Mouse (Mus musculus): ENCODE results near the gene Vip. TPM values are rescaled to one million over a fixed set of nuclear protein-coding genes. Genes with fewer than 3 reads are reported as not detected.

Gene Vip
- polyA plus RNA-seq, 1 experiment from 2014 or later: 1.1 TPM

DNA sequence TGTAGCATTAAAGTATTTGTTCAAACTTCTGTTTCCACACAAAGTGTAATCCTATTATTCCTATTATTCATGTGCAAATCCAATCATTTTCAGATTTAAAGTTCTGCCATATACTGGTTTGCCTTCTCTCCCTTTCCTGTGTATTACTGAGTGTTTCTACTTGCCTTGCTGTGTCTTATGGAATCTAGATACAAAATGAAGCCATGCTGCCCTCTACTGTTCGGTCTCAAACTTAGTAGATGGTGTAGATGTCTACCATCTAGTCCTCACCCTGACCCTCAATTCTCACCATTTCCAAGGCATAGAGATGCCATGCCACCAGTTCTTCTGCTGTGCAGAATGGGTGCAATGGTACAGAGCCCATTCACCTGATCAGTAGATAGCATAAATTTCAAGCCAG, 4.7 kb upstream of the Vip start:
- Histone ChIP-seq H3K36me3 (replicated peaks) (no peaks in the 10 kb centered on the region), H3K9me3 (no peaks in the 10 kb centered on the region), H3K4me2 (no peak overlapping the region), H3K9ac (no peak overlapping the region), H3K4me1 (no peaks in the 10 kb centered on the region), H3K27me3 (replicated peaks) (no peaks in the 10 kb centered on the region), H3K27ac (no peak overlapping the region), H3K4me3 (no peak overlapping the region)
- 39% methylated on average over 1 of the region's 1 CpGs for whole genome bisulfite sequencing
- ATAC-seq (replicated peaks): peak; percentile 82

DNA sequence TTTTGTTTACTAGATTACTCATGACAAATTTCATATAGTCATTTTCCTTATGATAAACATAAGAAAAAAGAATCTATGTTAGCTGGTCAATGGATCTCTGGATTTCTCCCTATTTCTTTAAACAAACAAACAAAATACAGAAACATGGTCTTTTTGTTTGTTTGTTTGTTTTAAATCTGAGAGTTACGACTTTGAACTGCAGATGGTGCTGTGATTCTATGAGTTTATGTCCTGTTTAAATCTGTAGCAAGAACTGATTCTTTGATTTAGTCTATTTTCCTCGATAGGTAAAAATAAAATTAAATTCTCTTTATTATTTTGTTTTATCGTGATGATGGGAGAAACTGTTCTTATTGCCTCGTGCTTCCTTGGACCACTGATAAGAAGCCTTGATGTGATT, 1.7 kb upstream of the Vip start:
- no peak overlapping the region for H3K4me2 ChIP-seq
- ATAC-seq (replicated peaks): no peak
- no peaks in the 10 kb centered on the region for H3K27me3 ChIP-seq (replicated peaks)
- H3K9ac ChIP-seq: no peak overlapping the region
- no peaks in the 10 kb centered on the region for H3K4me1 ChIP-seq
- no peaks in the 10 kb centered on the region for H3K36me3 ChIP-seq (replicated peaks)
- 85% methylated on average over 4 of the region's 4 CpGs for WGBS
- H3K9me3 ChIP-seq: no peaks in the 10 kb centered on the region
- no peak overlapping the region for H3K4me3 ChIP-seq
- no peak overlapping the region for H3K27ac ChIP-seq

DNA sequence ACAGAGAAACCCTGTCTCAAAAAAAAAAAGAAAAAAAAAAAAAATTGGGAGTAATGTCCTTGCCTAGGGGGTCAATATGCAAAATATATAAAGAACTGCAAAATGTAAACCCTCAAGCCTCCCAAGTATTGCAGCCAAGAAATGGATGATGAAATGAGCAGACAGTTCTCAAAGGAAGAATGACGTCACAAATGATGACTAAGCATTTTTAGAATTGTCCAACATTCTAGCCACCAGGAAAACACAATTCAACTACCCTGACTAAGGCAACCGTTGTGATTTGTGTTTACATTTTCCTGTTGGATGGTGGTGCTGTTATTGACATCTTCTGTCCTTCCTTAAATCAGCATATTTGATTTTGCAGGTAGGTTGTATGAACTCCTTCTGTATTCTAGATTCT, 42.3 kb downstream of the Vip start:
- Histone ChIP-seq H3K36me3 (replicated peaks) (no peaks in the 10 kb centered on the region), H3K4me1 (no peaks in the 10 kb centered on the region), H3K4me2 (no peak overlapping the region), H3K4me3 (no peak overlapping the region), H3K27ac (no peak overlapping the region), H3K9me3 (no peaks in the 10 kb centered on the region), H3K27me3 (replicated peaks) (no peaks in the 10 kb centered on the region), H3K9ac (no peak overlapping the region)
- 83% methylated on average over 2 of the region's 2 CpGs for WGBS
- ATAC-seq (replicated peaks): no peak

DNA sequence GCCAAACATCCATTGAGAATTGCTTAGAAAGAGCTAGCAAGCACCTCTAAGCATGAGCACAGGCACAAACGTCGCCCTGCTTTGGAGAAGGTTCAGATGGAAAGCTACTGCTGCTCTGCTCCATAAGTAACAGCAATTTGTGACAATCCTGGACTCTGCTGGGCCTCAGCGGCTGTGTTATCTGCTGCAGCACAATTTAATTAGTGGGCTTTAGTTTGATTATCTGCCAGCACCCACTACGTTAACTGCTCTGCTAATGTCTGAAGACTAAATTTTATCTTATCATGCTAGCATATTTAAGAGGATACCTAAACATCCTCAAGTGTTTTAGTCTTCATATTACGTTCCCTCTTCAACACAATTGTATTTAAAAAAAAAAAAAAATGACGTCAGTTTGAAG, 46.6 kb downstream of the Vip start:
- Histone ChIP-seq H3K4me3 (no peak overlapping the region), H3K27me3 (replicated peaks) (no peaks in the 10 kb centered on the region), H3K27ac (no peak overlapping the region), H3K9me3 (no peaks in the 10 kb centered on the region), H3K4me2 (no peak overlapping the region), H3K4me1 (no peaks in the 10 kb centered on the region), H3K36me3 (replicated peaks) (no peaks in the 10 kb centered on the region), H3K9ac (no peak overlapping the region)
- WGBS: 74% methylated on average over 6 of the region's 6 CpGs
- no peak for ATAC-seq (replicated peaks)

DNA sequence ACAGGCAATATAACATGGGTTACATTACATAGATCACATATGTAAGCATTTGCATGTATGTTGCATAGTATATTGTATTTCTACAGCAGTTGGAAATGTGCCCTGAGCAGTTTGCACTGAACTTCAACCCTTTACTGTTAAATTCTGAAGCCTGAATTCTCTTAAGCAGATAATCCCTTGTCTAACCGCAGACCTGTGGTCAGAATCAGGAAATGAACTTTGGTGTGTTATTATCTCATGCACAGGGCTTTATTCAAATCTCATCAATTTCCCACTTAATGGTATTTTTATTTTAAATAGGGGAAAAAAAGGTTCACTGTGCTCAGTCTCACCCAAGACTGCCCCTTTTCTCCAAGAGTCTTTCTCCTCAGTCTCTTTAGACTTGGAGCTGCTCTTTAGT, 55.3 kb downstream of the Vip start:
- H3K9me3 ChIP-seq: no peaks in the 10 kb centered on the region
- no peaks in the 10 kb centered on the region for H3K27me3 ChIP-seq (replicated peaks)
- 50% methylated on average over 1 of the region's 1 CpGs for WGBS
- no peaks in the 10 kb centered on the region for H3K36me3 ChIP-seq (replicated peaks)
- no peak overlapping the region for H3K4me3 ChIP-seq
- no peaks in the 10 kb centered on the region for H3K4me1 ChIP-seq
- ATAC-seq (replicated peaks): no peak
- no peak overlapping the region for H3K9ac ChIP-seq
- no peak overlapping the region for H3K4me2 ChIP-seq
- H3K27ac ChIP-seq: no peak overlapping the region

Other genes starting within 250 kb of the Vip start
- 16.2 and 17.5 TPM in 2 replicates for gene Syne1, start 87.7 kb upstream of the Vip start, polyA plus RNA-seq (2015; fragmentation: Nextera tagmentation; extraction: Ambion mirVana)
- 0.65 and 0.71 TPM in 2 replicates for gene Myct1, start 45.4 kb upstream of the Vip start, polyA plus RNA-seq (2015; fragmentation: Nextera tagmentation; extraction: Ambion mirVana)
- gene Fbxo5, start 166.4 kb downstream of the Vip start, polyA plus RNA-seq (2015; fragmentation: Nextera tagmentation; extraction: Ambion mirVana): 11.5 and 12.0 TPM in 2 replicates
- 10.6 and 12.7 TPM in 2 replicates for gene Mtrf1l, start 184.7 kb downstream of the Vip start, polyA plus RNA-seq (2015; fragmentation: Nextera tagmentation; extraction: Ambion mirVana)

All from midbrain, embryonic 15.5 days (tissue).